Mouse (Mus musculus) thymus, adult 2 months (tissue): ENCODE results near the gene Madd. TPM values are rescaled to one million over a fixed set of nuclear protein-coding genes. Genes with fewer than 3 reads are reported as not detected.

Experiments
- DNase-seq: peaks from one replicate; pipeline ENCODE4 v3.0.0; 2021
- H3K27ac ChIP-seq: fragments of 200-500 bp; 2 replicates; pipeline ENCODE4 v1.5.1; 2012; ENCODE audit warnings: low read length, control low read depth; ENCODE audit not compliant: control insufficient read depth, insufficient read depth
- H3K27me3 ChIP-seq: fragments of 200-500 bp; 2 replicates; pipeline ENCODE4 v1.6.1; 2012; ENCODE audit warnings: mild to moderate bottlenecking, low read length, moderate library complexity, mixed read lengths; ENCODE audit not compliant: control insufficient read depth, insufficient read depth
- H3K36me3 ChIP-seq: fragments of 200-500 bp; 2 replicates; pipeline ENCODE4 v1.6.1; 2012; ENCODE audit warnings: mild to moderate bottlenecking, low read length, moderate library complexity; ENCODE audit not compliant: control insufficient read depth, insufficient read depth
- H3K4me1 ChIP-seq: fragments of 200-500 bp; replicated peaks from 2 replicates; pipeline ENCODE4 v1.6.1; 2012; ENCODE audit warnings: low read length; ENCODE audit not compliant: control insufficient read depth, insufficient read depth
- H3K4me3 ChIP-seq: fragments of 200-500 bp; 2 replicates; pipeline ENCODE4 v1.5.1; 2012; ENCODE audit warnings: mild to moderate bottlenecking, low read length, control low read depth, moderate library complexity; ENCODE audit not compliant: control insufficient read depth, insufficient read depth
- CTCF ChIP-seq: fragments of 200-500 bp; IDR thresholded peaks from 2 replicates; pipeline ENCODE4 v1.5.1; 2012; ENCODE audit warnings: mild to moderate bottlenecking, control low read depth, low read length, moderate library complexity, borderline replicate concordance; ENCODE audit not compliant: control insufficient read depth, poor library complexity, insufficient read depth; ENCODE audit errors: extremely low read depth
- POLR2A ChIP-seq: fragments of 200-500 bp; IDR thresholded peaks from 2 replicates; pipeline ENCODE4 v1.6.1; 2012; ENCODE audit warnings: mild to moderate bottlenecking, low read length, control low read depth, moderate library complexity; ENCODE audit not compliant: control insufficient read depth, poor library complexity, insufficient read depth; ENCODE audit errors: extremely low read depth
- WGBS: fragments of 180-500 bp; shearing (Covaris S2); methylation state at CpG from one replicate; pipeline ENCODE4 v1.1.7; 2018; 5-methylcytosine and 5-hydroxymethylcytosine counted together
- polyA plus RNA-seq: library from polyadenylated mRNA; depleted of rRNA; stranded (reverse); fragments of >200 nt; gene quantifications from 2 replicates; pipeline ENCODE4 v1.2.3, GENCODE M21; 2012

The Madd gene
- polyA plus RNA-seq, 1 experiment: 63.9 TPM

DNA sequence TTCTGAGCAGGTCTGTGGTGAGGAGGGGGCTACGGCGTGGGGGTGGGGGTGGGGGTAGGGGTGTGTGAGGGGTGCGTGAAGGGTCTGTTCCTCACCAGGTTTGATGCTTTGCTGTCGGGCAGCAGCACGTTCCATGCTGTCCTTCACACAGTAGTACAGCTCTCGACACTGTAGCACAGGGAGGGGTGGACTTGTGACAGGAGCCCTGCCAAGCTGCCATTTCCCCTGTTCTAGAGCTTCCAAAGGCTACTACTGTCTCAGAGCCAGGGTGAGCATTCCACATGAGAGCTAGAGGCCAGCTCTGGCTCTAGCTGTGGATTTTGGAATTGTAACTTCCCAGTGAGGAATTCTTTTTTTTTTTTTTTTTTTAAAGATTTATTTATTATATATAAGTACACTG is 40.7 kb downstream of the Madd start:
- no peak for DNase-seq
- TF ChIP-seq POLR2A: no peak
- TF ChIP-seq CTCF: no peak
- Histone ChIP-seq H3K27me3 (no peaks in the 10 kb centered on the region), H3K4me3 (no peak overlapping the region), H3K27ac (no peak overlapping the region), H3K4me1 (no peaks in the 10 kb centered on the region), H3K36me3 (peaks cover 92% of the 10 kb centered on the region)
- WGBS: over 99% methylated on average over 6 of the region's 6 CpGs

DNA sequence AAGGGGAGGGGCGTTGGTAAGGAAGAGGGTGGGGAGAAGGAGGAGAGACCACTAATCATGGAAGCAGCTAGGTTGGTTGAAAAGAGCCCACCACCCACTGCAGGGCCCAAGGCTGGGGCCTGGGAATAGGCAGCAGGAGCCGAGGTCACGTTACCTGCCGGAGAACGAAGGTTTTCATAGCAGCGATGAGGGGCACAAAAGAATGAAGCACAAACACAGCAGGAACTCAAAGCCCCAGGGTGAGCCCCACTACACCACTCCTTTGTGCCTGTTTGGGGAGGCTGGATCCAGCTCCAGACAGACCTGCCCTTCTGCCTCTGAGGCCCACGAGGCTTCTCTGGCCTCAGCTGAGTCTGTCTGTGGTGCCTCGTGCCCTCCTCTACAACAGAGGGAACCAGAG is 43.9 kb downstream of the Madd start:
- H3K4me1 ChIP-seq: no peaks in the 10 kb centered on the region
- no peak for TF ChIP-seq CTCF
- TF ChIP-seq POLR2A: no peak
- H3K4me3 ChIP-seq: no peak overlapping the region
- no peak for DNase-seq
- 96% methylated on average over 8 of the region's 8 CpGs for WGBS
- H3K27me3 ChIP-seq: no peaks in the 10 kb centered on the region
- H3K27ac ChIP-seq: no peak overlapping the region
- peaks cover 66% of the 10 kb centered on the region for H3K36me3 ChIP-seq

DNA sequence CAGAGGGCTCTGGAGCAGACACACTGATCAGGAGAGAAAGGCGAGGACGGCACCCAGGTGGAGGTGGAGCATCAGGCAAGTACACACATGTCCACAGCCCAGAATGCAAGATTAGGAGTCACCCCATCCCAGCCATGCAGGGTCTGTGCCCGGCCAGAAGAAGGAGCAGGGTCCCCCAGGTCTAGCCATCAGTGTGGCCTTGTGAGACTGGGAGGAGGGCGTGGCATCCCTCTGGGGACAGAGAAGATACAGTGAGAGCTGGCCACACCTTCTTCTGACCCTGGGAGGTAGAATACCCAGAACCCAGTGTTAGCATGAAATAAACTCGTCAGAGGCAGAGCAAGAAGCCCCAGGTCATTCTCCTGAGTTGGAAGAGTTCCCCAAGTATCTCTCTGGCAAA is 44.3 kb downstream of the Madd start:
- Histone ChIP-seq H3K4me3 (no peak overlapping the region), H3K36me3 (peaks cover 62% of the 10 kb centered on the region), H3K27ac (no peak overlapping the region), H3K27me3 (no peaks in the 10 kb centered on the region), H3K4me1 (no peaks in the 10 kb centered on the region)
- TF ChIP-seq POLR2A (no peak), CTCF (no peak)
- DNase-seq: no peak
- 89% methylated on average over 5 of the region's 5 CpGs for WGBS

DNA sequence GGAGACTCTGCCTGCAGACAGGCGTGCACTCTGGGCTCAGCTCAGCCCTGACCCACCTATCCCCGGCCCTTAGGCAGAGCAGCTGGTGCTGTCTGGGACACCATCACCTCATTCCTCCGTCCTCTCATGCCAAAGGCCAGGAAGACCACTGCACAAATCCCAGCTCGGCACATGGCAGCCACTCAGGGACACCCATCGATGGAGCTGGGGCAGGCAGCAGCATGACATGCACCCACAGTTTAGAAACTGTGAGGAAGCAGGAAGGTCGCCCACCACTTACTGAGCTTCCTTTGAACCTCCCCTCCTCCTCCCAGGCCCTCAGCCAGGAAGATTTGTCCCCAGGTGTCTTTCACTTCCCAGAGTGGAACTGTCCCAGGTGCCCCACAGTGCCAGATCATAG is 46.2 kb downstream of the Madd start:
- Histone ChIP-seq H3K4me3 (no peak overlapping the region), H3K27ac (no peak overlapping the region), H3K36me3 (peaks cover 44% of the 10 kb centered on the region), H3K27me3 (no peaks in the 10 kb centered on the region), H3K4me1 (no peaks in the 10 kb centered on the region)
- no peak for DNase-seq
- TF ChIP-seq CTCF: no peak
- no peak for TF ChIP-seq POLR2A
- 77% methylated on average over 6 of the region's 6 CpGs for WGBS

DNA sequence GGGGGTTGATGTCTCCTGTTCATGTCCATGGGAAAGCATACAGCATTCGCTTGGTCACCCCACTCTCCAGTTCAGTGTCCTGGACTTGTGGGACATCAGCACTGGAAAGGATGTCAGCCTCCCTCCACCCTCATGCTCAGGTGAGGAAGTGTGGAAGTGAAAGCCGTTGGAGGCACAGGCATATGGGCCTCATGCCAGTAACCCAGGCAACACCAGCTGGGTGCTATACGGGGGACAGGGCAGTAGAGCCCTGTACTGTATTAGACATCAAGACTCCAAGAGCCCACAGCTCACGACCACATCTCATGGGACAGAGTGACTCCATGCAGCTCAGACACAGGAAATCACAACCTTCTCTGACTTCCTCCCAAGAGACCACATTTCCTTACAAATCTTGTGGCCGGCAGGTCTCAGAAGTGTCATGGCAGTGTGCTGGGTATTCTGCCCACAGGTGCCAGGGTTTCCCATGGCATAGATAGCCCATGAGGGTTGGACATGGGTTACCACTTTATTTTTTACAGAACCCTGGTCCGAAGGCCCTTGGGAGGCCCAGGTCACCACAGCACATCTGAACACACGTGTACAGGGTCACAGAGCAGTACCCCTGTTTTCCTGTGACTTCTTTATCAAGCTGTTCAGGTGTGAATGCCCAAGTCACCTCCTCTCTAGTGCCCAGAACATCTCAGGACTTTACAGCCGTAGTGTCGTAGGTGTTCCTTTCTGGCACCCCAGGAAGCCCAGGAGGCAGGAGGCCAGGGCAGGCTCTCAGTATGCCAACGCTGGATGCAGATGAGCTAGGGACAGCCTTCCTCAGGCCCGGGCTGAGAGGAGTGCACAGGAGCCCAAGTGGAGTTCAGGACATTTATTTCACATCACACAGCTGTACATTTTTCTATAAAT is 46.9 kb downstream of the Madd start:
- Histone ChIP-seq H3K36me3 (peaks cover 41% of the 10 kb centered on the region), H3K27me3 (no peaks in the 10 kb centered on the region), H3K4me1 (no peaks in the 10 kb centered on the region), H3K4me3 (no peak overlapping the region), H3K27ac (no peak overlapping the region)
- no peak for DNase-seq
- WGBS: 55% methylated on average over 11 of the region's 11 CpGs
- TF ChIP-seq POLR2A: no peak
- no peak for TF ChIP-seq CTCF

DNA sequence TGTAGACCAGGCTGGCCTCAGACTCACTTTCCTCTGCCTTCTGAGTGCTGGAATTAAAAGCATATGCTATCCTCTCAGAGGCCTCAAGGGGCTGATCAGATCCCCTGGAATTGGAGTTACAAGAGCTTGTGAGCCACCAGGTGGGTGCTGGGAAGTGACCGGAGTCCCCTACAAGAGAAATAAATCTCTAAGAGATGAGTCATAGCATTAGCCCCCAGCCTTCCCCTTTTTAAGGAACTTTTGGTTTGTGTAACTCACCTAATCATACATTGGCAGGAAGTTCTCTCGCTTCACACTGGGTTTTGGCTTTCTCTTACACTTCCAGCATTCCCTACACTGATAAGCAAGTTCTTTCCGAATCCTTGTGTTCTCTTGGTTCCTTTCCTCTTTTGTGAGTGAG is 51.6 kb downstream of the Madd start:
- WGBS: 44% methylated on average over 3 of the region's 3 CpGs

More for the DNA sequence above, 51.6 kb downstream of the Madd start:
- no peaks in the 10 kb centered on the region for H3K27me3 ChIP-seq
- no peak overlapping the region for H3K27ac ChIP-seq
- H3K4me1 ChIP-seq: no peaks in the 10 kb centered on the region
- no peak for DNase-seq
- H3K36me3 ChIP-seq: no peaks in the 10 kb centered on the region; the same call in 1 of the 2 replicates
- TF ChIP-seq POLR2A: no peak
- TF ChIP-seq CTCF: no peak
- H3K4me3 ChIP-seq: no peak overlapping the region
